Mouse (Mus musculus): Measurements from ENCODE around the gene Plekha8.
A peak's percentile ranks its signal among the peaks of the same experiment; 100 is the strongest.

Plekha8 gene

DNA sequence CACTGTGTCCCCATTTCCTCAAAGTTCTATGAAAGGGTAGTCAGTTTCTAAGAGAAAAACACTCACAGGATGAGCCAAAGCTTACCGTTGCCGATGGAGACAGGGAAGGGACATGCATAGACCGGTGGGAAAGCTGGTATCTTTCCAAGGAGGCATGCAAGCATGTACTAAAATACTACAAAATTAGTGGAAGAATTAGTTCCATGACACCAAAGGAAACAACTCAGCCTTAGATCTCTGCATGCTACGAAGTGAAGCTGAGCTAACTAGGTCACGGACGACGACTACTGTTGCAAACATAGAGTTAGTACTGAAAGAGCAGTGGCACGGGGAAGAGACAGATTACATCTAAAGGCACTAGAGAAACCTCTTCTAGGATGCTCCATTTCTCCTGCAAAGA is 8.0 kb upstream of the Plekha8 start:
- DNase-seq = no peak

DNA sequence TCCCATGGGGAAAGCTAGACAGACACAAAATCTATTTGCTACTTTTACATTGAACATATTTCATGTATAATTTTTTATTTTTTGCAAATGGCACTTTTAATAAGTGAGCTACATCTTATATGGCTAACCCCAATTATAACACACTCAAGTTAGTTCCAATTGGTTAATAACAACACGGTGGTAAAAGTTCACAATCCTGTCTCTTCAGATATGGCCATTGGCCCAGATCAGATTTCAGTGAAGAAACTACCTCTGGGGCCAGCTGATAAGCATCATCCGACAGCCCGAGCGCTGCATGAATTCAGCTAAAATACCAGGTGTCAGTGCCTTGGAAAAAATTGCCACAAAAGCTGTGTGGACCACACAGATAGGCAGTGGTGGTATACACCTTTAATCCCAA is 7.2 kb upstream of the Plekha8 start:
- DNase-seq = no peak

DNA sequence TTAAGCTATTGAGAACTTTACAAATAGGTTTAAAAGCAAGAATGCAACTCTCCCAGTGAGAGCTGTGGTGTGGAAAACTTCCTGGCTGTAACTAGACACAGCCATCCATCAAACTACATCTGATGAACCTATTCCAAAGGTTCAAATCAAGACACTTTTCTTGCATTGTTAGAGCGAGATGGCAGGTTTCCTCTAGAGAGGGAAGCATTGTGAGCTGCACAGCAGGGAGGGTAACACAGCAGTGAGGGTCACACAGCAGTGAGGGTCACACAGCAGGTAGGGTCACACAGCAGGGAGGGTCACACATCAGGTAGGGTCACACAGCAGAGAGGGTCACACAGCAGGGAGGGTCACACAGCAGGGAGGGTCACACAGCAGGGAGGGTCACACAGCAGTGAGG is 6.7 kb upstream of the Plekha8 start:
- no peak for DNase-seq

DNA sequence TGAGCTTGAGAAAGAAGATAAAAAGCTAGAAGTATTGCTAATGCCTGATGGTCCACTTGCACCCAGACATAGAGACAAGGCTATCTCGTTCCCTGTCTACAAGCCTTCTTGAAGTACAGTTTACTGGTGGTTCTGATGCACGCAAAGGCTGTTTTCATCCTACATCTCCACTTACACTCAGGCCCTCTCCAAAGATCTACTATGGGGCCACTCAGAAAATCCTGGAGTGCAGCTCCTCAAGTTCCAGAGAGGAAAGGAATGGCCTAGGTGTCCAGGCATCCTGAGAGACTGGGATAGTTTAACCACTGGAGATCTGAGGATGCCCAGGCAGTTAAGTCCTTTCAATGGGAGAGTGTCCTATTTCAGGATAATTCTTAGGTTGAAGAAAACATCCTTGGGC is 4.2 kb upstream of the Plekha8 start:
- DNase-seq = no peak

DNA sequence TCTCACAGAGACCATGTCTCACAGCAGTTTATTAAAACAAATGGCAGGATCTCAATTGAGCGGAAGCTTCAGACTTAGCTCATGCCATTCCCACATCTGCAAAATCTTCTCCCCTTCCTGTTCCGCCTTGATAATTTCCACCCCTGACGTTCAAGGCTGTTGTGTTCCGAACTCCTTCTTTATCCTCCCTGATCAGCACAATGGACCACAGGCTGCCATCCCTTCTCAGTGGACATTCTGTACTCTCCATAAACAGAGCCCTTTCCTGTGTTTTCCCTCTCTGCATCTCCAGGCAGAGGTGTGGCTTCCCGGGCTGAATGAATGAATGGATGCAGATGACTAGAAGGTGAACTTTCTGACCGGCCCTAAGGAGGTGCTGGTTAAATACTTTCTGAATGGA is 3.1 kb upstream of the Plekha8 start:
- DNase-seq = peak; percentile 32 to 69

DNA sequence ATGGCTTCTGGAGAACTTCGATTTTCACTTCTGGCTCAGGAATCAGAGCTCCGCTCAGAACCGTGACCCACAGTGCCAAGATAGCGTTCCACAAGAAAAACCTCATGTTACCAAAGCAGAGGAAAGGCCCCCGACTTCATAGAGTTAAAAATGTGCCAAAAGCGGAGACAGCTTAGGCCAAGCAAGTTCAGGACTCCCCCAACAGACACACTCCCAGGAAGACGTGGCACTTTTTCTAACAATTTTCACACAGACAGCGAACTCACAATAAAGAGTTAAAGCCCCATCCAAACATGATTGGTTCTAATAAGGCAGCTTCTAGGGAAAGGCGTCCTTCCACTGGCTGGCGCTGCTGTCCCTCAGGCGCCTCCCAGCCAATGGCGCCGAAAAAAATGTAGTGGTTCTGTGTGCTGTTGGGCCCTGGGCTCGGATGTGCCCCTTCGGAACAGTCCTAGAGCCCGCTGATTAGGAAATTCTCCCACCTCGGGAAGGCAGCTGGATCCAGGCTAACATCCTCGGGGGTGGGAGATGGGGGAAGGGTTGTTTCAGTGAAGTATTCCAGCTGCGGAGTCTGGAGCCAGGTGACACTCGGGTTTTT is 1.9 kb upstream of the Plekha8 start:
- peak; percentile 96 for DNase-seq

DNA sequence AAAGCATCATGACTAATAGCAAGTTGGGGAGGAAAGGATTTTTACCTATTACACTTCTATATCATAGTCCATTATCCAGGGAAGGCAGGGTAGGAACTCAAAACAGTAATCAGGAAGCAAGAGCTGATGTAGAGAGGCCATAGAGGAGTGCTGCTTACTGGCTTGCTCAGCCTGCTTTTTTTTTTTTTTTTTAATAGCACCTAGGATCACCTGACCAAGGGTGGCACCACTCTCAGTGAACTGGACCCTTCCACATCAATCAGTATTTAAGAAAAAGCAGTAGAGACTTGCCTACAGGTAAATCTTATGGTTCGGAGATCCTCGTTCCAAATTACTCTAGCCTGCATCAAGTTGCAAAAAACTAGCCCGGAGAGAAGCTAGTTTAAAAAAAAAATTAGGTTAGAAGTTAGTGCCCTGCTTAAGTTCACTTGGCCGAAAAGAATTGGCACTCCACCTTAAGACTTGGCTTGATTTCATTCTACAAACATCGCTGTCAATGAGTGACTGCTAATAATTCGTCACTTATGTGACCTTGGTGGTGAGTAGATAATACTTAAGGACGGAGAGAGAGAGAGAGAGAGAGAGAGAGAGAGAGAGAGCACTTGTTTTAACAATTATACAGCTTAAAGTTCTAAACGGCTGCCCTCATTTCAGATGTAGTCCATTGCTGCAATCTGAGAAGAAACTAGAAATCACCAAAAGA is 994 bp upstream of the Plekha8 start:
- no peak for DNase-seq

DNA sequence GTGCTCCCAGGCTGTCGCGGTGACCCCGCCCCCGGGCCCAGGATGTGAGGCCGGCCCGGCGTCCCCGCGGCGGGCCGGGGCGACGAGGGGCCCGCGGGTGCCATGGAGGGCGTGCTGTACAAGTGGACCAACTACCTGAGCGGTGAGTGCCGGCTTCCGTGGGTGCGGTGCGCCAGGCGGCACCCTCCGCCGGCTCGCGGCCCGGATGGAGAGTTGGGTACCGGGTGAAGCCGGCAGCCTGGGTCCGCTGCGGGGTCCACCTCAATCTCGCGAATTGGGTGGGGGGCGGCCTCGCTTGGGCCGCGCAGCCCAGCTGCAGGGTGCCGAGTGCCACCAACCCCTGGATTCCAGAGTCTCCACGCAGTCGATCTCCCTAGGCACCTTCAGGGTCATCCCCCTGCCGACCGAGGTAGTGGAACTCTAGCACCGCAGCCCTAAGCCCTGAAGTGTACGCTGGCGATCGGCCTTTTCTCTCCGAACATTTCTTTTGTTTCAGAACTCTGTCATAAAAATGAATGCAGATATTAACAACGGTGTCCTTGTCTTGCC is 493 bp downstream of the Plekha8 start:
- DNase-seq = no peak

DNA sequence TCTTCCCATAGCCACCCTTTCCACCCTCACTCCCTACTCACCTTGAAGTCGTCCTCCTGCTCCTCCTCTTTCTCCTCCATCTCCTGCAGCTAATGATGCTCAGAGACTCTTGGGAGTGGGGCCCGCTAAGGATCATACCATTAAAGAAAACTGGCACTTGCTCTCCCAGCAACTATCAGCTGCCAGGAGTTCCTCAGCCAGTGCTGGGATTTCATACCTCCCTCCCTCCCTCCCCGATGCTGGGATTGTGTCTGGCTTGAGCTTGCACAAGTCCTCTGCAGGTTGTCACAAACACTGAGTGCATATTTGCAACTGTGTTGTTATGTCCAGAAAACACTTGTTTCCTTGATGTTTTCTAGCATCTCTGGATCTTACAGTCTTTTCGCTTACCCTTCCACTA is 2.3 kb downstream of the Plekha8 start, which contains the start of gene Fkbp14:
Gene Fkbp14 (minus strand): TSS at position 101 of the 400 bp plus-strand sequence.
- no peak for DNase-seq

DNA sequence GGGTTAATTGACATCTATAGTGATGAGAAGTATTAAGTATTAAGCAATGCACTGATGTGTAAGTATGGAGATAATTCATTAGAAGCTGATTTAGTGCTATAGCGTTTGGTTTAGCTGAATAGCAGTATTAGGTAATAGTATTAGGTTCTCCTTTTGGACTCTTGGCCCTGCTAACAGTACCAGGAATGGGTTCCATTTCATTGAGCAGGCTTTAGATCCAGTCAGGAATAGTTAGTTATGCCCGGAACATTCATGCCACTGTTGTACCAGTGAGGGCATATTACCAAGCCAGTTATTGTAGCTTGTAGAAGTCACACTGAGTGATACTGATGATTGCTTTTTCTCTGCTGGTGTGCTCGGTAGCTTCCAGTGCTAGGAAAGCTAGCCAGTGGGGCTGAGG is 2.8 kb downstream of the Plekha8 start:
- DNase-seq = no peak

DNA sequence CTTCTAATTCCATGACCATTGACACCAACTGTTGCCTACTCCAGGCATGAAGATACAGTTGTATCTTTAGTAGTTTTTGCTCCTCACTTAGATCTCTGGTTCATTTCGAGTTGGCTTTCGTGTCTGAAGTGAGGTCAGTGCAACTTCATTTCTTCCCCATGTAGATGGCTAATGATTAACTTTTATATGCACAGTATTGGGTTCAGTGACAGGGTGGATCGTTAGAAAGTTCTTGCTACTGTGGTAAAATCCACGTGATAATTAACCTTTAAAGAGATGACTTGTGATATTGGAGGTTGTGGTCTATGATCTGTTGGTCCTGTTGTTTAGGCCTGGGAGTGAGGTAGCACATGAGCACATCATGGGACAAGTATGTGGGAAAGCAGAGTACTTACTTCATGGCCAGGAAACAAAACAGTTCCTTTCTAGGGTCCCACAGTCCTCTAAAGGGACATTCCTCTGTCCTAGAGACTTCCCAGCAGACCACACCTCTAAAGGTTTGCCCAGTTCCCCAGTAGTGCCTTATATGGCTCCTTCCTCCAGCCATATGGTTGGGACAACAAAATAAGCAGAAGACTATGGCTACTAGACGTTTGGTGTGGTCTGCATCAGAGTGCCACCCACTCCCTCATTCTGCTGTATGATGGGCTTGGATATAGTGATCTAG is 5.9 kb downstream of the Plekha8 start:
- DNase-seq = no peak

DNA sequence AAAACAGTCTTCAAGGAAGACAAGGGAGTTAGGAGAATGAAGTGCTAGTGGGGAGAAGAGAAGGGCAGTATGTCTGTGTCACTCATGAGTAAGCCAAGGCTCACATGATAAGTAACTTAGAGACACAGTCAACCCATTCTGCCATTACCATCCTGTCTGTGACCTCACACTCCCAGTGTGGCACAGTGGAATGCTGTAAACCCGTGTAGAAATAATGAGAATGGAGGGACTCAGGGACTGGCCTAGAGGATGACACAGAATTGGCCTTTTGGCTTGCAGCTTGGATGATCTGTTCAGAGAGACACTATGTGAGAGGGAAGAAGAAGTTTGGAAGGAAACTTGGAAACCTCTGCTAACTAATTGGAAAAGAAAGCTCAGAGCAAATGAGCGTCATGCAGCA is 8.0 kb downstream of the Plekha8 start:
- no peak for DNase-seq

DNA sequence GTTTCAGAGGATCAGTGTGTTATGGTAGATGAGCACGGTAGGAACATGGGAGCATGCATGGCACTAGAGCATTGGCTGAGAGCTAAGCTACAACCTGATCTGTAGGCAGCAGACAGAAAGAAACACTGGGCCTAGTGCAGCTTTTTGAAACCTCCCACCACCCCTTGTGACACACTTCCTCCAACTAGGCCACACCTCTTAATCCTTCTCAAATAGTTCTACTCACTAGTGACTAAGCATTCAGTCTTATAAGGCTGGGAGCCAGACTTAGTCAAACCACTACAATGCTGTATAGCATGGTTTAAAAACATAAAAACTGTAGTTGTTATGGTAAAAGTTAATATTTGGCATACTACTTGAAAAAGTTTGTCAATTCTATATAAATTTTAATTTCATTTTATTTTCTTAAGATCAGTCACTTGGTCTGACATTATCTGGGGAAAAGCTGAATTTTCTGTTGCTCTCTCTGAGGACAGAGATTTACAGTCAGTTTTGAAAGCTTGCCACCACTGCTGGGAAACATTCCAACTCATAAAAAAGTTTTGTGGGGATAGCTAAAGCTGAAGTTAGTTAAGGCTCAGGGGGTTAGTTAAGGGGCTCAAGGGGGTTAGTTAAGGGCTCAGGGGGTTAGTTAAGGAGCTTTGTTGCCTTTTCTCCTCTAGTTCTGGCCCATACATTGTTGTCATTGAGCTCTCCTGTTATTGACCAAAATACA is 9.2 kb downstream of the Plekha8 start:
- DNase-seq = no peak

DNA sequence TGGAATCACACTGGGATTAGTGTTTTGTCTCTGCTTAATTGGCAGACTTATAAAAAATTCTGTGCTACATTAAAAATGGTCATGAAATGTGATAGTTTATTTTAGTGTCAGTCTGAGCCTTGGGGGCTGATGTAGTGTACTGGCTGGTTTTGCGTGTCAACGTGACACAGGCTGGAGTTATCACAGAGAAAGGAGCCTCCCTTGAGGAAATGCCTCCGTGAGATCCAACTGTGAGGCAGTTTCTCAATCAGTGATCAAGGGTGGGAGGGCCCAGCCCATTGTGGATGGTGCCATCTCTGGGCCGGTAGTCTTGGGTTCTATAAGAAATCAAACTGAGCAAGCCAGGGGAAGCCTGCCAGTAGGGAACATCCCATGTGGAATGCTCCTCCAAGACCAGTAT is 11.3 kb downstream of the Plekha8 start:
- no peak for DNase-seq

DNA sequence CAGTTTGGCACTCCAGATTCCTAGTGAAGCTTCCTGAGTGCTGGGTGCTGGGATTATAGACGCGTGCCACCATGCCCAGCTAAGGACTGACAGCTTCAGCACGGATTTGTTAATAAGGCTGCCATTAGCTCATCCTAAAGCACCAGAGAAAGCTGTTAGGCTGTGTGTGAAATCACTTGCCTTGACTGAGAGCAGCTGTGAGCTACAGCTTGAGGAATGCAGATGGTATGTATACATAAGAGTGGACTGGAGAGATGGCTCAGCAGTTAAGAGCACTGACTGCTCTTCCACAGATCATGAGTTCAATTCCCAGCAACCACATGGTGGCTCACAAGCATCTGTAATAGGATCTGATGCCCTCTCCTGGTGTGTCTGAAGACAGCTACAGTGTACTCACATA is 22.5 kb downstream of the Plekha8 start:
- no peak for DNase-seq

DNA sequence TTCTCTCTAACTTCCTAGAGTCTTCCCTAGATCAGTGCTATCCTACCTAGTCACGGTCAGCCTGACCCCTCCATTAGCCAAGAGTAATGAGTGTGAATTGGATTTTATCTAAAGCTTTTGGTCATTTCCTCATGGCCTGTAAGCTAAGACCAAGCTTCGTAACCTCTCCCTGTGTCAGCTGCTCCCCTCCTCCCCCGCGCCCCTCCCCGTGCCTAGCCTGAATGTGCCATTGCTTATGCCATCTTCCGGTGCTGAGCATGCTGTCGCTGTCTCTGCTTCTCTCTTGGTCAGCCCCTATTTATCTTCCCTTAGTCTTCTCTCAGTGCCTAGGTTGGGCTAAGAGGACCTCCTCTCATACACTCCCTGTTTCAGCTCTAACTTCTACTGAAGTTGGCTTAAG is 24.6 kb downstream of the Plekha8 start:
- DNase-seq = no peak

DNA sequence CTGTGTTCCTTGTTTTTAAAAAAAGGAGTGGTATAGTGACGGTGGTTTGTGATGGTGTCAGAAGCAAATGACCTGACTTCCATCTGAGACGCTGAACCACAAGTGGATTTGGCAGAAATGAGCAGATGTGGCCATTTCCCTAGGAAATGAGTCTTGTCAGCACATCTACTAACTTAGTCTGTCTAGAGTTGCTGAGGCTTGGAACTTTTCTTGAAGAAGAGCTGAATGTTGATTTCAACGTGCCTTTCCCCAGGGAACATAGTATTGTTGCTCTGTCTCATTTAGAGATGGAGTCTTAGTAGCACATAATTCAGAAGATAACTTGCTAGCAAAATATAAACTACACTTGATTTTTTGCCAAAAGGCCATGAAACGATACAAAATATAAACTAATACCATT is 25.4 kb downstream of the Plekha8 start:
- DNase-seq = no peak

DNA sequence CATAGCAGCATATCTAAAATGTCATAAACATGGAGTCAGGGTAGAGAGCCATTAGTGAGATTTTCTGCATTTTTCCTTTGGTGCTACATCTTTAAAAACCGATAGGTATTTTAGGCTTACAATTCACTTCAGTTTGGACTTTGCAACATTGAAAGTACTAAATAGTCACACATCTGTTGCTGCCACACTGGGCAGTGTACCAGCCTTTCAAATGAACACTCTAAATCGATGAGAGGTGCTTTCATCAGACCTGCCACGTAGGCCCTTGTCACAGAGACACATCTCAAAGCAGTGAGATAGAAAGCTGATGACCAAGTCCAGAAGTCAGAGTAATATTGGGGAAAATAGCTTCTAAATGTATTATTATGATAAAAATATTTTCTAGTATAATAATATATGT is 33.5 kb downstream of the Plekha8 start:
- DNase-seq = no peak

DNA sequence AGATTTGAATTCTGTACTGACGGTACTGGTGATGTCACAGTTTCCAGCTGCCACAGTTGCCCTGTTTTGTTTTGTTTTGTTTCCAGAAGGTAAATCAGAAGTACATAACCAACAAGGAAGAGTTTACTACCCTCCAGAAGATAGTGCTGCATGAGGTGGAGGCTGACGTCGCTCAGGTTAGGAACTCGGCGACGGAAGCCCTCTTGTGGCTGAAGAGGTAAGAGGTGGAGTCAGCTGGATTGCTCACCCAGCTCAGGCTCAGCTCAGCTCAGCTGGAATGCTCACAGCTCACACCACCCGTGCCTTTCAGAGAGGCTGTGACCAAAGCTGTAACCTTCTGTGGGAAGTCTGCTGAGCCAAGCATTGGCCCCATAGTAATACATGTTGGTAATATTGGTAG is 34.8 kb downstream of the Plekha8 start:
- peak; percentile 37 to 39 for DNase-seq

DNA sequence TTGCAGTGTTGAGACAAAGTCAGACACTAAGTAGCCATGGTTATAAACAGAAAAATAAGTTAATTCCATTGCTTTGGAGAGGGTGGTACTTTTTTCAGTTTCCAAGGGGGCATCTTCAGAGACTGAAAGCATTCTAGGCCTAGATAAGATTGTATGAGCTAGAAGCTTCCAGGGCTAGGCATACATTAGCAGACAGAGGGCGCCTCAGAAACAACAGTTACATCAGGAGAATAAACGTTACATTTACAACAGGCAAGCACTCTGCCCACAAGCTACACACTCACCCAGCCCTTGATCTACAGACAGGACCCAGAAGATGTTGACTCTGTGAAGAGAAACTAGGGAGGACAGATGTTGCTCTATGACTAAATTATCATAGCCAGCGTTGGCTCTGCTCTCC is 36.6 kb downstream of the Plekha8 start:
- DNase-seq = no peak

DNA sequence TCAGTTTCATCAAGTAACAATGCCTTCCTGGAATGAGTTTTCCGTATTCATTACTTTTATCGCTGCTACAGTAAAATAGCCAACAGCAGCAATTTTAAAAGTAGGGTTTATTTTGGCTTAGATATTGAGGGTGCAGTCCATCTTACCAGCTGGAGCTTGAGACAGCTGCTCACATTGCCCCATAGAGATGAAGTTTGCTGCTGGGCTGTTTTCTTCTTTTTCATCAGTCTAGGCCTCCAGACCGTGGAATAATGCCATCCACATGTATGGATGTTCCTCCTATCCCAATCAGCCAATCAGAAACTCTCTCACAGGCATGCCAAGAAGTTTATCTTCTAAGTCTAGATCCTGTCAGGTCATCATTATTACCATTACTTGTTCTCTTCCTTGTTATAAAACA is 45.0 kb downstream of the Plekha8 start:
- no peak for DNase-seq

DNA sequence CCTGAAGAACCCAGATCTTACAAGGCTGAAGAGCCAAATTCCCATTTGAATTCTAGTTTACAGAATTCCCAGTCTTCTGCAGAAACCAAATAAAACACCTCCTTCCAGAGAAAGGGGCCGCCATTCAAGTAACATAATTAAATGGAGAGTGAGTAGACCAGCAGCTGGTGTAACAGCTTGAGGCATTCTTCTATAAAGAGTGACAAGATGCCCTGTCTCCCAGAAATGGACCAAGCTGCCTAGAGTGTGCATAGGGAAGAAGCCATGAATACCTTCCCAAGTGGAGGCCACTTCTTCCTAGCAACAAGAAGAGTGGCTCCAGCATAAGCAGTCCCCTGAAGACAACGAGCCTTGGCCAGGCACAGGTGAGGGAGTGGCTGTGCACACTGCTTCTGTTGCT is 47.0 kb downstream of the Plekha8 start:
- DNase-seq = no peak

DNA sequence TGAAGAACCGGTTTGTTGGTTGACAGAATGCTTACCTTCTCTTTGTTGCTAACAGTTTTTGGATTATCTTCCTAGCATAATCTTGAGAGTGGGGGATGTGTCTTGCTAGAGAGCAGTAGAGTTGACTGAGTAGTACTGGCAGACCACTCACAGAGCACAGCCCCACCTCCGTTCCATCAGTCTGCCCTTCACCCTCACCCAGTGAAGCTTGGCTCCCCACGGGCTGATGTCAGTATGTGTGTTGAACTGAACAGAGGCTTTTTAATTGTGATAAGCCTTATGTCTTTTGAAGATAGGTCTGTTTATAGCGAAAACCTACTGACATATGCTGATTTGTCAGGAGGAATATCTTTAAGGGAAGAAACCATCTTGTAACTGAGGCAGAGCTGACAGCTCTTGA is 48.3 kb downstream of the Plekha8 start:
- DNase-seq = no peak

All from lung, adult 18-20 months (tissue).